Mouse (Mus musculus): ENCODE measurements around the gene Musk. TPM values are rescaled to one million over a fixed set of nuclear protein-coding genes. Genes with fewer than 3 reads are reported as not detected.

Musk gene
- polyA plus RNA-seq, 1 experiment from 2014 or later, result 0.25 TPM

Other genes with a start within 250 kb of the Musk start
- 0.55 and 0.74 TPM in 2 replicates for gene Svep1, start 79.1 kb upstream of the Musk start, polyA plus RNA-seq (2015; fragmentation: Nextera tagmentation; extraction: Ambion mirVana)

Data from hindbrain, embryonic 13.5 days (tissue).